Mouse (Mus musculus): Measurements from ENCODE around the gene Ttc7b. TPM values are rescaled to one million over a fixed set of nuclear protein-coding genes. Genes with fewer than 3 reads are reported as not detected.

The Ttc7b gene
- total RNA-seq, 2 experiments from 2014 or later = 14.9 to 28.9 TPM

DNA sequence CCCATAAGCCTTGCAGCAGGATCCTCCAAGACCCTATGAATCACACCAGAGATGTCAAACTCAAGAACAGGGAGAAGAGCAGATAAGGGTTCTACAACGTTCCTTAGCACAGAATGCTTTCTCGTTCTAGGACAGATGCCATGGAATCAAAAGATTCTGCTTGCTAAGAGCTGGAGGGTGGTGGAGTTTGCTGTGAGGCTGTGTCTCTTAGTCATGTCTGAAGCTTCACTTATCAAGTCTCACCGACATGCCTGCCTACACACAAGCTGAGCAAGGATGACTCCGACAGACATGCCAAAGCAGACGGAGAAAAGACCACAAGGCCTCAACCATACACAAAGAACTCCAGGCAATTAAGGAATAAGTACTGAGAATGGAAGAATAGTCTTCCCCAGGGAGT is 27.4 kb downstream of the Ttc7b start:
- no peak for ATAC-seq (replicated peaks; ENCODE audit: poor library complexity, severe bottlenecking)

DNA sequence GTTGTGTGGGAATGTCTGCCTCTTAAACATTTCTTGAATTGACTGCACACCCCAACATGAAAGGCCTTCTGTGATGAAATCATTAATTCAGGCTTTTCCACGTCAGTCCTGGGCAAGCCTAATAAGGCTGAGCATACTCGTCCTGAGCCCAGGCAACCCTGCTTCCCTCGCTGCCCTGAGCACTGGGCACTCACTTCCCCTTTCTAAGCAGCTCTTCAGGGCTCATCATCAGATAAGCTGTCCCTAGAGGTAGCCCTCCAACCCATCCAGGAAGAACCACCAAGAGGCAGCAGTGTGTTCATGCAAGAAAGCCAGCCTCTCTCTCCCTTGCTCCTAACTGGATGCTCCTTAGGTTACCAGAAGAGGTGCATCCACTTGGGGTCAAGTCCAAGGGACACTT is 27.9 kb downstream of the Ttc7b start:
- peak; percentile 93 for ATAC-seq (replicated peaks; ENCODE audit: poor library complexity, severe bottlenecking)

DNA sequence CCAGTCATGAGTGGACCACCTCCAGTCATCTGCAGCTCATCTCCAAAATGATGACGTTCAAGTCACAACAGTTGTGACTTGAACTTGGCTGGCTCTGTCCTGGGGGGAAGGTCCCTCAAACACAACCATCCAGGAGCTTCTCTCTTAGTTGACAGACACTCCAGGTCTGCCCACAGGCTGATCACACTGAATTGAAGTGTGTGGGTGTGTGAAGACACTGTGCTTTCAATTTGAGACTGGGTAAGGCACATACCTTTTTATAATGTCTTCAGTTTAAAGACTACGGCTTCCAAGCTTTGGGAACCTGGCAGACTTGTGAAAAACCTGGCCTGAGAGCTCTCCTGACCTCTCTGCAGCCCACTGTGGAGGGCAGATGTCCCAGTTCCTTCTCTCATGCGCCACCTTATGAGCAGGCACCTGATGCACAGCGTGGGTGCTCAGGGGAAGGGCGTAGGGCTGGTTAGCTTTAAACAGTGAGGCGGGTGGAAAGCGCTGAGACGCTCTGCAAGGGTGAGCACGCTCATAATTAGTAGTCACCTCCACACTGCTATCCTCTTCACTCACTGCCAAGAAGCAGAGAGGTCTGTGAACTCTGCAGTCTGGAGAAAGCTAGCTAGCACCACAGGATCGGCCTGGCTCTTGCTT is 28.5 kb downstream of the Ttc7b start:
- ATAC-seq (replicated peaks; ENCODE audit: poor library complexity, severe bottlenecking) = no peak

DNA sequence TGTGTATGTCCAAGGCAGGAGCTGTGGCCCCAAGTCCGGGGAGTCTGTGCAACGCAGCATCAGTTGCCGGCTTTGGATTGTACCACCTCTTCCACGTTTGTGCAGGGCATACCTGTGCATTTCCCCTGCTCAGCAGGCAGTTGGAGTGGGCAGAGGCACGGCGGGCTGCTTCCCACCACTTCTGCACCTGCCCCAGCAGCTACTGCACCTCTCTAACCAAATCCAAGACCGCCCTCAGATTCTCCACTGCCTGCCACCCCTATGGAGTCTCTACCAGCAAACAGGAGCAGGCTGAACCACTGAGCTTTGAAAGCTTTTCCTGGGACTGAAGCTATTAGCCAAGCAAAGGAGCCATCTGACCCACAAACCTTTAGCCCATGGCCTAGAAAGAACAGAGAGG is 30.8 kb downstream of the Ttc7b start:
- ATAC-seq (replicated peaks; ENCODE audit: poor library complexity, severe bottlenecking) = no peak

DNA sequence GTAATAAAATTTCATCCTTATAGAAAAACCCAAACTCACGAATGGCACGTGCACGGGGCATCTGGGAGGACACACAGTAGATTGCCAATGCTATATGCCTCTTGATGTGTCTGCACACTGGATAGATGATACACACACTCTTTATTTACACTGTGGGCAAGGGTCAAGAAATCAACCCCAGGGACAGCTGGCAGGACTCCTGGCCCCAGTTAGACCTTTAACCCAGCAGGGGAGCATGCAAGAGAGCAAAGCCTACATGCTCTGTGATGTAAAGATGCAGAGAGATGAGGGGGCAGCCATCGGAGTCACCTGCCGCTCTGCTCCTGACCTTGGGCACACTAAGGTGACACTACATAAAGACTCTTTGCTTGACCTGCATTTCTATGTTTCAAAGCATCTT is 32.3 kb downstream of the Ttc7b start:
- ATAC-seq (replicated peaks; ENCODE audit: poor library complexity, severe bottlenecking) = no peak

DNA sequence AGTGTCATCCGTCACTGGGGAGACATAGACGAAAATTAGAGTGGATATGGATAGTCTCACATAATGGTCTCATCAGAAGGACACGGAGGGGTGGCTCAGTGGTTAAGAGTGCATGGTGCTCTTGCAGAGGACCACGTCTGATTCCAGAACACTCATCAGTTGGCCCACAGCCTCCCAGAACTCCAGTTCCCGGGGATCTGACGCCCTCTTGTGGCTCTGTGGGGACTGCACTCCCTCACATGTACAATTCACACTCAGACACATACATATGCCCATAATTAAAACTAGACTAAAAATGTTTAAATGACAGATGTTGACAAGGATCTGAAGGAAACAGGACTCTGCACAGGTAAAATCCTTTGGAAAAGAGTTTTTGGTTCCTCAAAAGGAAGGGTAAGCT is 34.4 kb downstream of the Ttc7b start:
- 0 out of 2 replicates have a peak, but pooled peaks have one; percentile 22 for ATAC-seq (replicated peaks; ENCODE audit: poor library complexity, severe bottlenecking)

DNA sequence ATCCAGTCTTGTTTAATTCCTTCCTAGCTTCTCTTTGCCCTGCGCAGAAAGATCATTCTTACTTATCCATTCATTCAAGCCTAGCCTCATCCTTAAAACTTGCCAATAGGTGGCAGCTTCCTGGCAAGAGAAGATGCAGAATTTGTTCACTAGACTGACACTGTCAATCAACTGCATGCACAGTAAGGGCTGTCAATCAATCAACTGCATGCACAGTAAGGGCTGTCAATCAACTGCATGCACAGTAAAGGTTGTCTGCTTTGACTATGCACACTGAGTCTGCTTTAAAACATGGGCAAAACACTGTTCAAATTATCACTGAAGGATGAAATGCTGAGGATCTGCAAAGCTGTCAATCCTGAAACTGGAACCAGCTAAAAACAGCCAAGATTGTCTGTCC is 37.6 kb downstream of the Ttc7b start:
- ATAC-seq (replicated peaks; ENCODE audit: poor library complexity, severe bottlenecking) = no peak

DNA sequence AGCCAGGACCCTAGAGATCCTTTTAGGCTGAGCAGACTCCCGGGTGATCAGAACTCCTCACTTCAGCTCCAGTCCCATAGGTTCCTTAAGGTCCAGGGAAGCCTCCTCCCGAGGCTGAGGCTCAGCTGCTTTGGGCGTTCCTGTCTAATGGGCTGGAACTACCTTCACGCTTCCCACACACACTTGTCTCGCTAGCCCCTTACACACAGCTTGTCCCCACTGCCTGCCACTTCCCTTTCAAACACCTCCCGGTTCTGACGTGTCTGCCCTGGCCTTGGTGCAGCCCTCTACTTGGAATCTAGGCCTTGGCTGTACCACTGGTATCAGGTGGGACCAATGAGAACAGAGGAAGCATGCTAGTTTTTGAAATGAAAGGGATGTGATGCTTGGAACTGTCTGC is 38.4 kb downstream of the Ttc7b start:
- no peak for ATAC-seq (replicated peaks; ENCODE audit: poor library complexity, severe bottlenecking)

DNA sequence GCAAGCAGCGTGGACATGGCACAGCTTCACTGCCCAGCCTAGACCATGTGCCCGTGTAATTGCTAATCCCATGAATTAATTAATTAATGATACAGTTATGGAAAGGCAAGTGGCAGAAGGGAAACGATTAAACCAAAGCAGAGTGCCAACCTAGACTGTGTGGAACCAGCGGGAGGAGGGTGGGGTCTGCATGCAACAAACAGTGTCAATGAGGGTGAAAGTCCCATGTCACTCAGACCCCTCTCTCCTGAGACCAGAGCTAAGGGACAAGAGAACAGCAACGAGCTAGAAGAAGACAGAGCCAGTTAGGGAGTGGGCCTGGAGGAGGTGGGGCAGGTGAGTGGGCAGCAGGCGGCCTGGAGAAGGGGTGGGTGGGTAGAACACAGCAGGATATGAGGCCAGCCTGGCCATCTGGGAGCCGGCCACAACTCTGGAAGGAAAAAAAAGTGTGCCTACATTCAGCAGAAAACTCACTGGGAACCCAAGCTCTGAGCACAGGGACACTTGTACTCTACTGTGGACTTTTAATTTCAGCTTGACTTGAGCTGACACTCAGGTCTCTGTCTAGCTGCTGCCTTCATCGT is 39.1 kb downstream of the Ttc7b start:
- ATAC-seq (replicated peaks; ENCODE audit: poor library complexity, severe bottlenecking) = no peak

DNA sequence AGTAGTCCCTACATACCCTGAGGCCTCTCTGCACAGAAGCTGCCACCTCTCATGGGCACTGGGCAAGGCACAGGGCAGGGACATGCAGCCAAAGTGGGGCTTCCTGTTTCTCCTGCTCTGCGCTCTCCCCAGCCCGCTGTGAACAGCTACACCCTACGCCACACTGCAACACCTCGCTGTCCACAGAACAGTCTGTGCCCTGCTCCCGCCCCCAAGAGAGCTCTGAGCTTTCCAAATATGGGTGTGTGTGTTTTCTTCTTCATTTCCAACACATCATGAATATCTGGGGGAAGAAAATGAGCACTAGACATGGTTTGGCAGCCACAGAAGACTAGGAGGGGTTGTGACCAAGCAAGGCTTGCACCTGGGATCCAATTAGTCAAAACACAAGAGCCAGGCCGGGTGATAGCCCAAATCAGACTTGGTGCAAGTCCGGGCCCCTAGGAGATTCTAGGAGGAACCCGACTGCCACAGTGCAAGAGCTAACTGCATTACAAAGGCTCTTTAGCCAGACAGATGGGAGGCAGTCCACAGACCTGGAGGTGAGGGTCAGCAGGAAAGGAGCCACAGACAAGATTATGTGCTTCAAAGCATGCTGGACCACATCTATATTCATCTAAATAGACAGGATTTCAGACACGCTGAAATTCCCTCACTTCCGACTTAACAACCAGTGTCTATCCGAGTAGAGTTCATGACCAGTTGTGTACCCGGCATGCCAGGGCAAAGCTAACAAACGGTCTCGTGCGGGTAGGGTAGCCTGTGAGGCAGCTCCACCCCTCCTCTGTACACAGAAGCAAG is 39.8 kb downstream of the Ttc7b start:
- ATAC-seq (replicated peaks; ENCODE audit: poor library complexity, severe bottlenecking) = peak; percentile 49; the same call in 1 of the 2 replicates

DNA sequence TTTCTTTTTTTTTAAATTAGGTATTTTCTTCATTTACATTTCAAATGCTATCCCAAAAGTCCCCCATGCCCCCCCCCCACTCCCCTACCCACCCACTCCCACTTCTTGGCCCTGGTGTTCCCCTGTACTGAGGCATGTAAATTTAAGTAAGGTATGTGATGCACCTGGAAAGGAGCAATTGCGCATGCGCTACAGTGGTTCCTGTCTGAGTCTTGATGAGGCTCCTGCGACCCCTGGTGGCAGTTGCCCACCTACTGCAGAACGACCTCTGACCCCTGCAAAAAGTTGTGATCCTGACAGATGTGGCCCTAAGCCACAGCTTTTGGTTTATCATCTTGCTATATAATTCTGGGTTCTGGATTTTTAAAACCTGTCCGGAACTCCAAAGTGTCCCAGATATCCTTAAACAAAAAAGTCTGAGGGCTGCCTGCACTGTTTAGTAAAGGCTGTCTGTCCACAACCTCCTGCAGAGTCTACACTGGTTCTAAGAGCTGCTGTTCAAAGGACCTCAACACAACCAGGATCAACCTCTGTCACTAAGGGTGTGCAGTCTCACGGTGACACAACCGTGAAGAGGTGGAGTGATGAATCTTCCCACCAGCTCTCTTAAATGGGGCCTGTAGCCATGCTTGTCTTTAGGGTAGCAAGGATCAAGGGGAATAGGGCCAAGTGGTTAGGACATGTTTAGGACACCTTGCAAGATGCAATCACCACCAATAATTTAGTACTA is 40.6 kb downstream of the Ttc7b start:
- peak; percentile 68 for ATAC-seq (replicated peaks; ENCODE audit: poor library complexity, severe bottlenecking)

DNA sequence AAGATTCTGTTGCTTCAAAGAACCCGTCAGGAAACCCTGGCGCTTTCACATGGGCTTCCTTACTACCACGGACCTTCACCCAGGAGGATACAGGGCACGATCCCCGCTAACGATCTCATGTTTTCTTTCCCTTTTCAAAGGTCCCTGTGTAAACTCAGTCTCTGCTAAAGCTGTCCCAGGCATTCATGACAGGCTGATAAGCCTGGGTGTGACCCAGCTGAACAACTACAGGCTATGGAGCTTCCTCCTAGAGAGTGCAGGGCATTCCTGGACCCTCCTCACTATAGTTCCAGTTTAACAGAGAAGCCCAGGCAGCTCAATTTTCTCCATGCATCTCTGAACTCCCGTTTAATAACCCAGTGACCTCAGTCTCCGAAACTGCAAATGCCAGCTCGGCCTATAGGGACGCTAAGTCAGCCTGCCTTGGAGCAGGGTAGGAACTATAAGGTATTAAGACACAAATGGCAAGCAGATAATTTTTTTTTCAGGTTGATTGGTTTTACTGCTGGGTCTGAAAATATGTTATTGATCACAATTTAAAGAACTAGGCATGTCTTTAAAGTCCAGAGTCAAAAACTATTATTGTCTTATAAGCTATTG is 41.3 kb downstream of the Ttc7b start:
- ATAC-seq (replicated peaks; ENCODE audit: poor library complexity, severe bottlenecking) = no peak

DNA sequence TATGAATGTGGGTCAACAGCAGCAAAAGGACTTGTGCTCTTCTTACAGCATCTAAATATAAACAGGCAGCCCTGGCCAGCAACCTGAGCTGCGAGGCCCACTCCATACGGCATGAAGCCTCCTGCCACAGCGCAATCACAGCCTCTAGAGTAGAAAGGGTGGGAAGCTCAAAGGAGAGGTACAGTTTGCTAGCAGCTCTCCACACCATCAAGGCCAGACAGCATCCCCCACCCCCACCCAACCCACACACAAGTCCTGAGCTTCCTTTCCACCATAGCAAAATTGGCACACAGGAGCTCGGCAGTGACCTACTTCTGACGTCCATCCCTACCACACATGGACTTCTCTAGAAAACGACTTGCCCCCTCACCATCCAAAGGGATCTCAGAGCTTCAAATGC is 42.0 kb downstream of the Ttc7b start:
- ATAC-seq (replicated peaks; ENCODE audit: poor library complexity, severe bottlenecking) = no peak

DNA sequence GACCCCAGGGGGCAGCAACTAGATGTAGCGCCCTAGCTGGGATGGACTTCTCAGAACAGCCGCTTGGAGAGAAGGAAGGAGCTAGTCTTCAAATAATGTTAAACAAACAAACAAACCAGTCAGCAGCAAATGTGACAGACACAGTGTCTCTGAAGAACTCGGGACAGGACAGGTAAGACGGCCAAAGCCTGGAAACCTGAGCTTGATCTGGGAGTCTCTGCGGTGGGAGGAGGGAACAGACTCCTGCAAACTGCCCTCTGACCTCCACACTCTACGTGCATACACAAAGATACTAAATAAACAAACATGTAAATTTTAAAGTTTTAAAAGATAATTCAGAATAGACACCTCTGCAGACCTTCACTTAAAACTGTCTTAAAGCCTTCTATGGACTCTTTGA is 42.5 kb downstream of the Ttc7b start:
- ATAC-seq (replicated peaks; ENCODE audit: poor library complexity, severe bottlenecking) = no peak

DNA sequence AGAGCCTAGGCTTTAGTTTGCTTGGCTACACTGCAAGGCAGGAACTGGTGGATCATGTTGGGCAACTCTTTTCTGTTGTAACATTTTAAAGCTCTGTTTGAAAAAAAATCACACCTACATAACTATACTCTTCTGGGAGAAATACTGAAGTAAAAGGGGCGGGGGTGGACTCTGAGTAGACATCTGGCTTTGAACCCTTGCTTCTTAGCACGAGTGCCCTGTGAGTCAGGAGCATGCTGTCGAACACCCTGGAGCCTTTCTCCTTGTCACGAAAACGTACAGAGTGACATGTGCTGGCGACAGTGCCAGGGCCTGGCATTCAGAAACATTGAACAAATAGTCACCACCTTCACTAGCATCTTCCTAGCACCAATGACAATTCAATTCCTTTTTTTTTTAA is 43.2 kb downstream of the Ttc7b start:
- peak; percentile 31; the same call in 1 of the 2 replicates for ATAC-seq (replicated peaks; ENCODE audit: poor library complexity, severe bottlenecking)

DNA sequence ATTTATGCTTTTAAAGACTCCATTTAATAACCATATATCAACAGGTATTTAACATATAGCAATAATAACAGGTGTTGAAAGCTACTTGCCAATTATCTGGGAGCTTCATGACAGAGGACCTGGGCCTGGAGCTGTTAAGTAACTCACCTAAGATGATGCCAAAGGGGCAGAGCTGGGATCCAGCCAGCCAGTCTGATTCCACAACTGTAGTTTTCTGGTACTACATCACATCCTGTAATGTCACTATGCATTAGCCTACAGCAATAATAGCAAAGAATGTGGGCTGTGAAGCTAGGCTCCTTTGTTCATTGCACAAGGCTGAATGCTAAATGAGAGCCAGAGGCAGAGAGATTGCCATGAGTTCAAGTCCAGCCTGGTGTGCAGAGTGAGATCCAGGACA is 44.3 kb downstream of the Ttc7b start:
- ATAC-seq (replicated peaks; ENCODE audit: poor library complexity, severe bottlenecking) = no peak

DNA sequence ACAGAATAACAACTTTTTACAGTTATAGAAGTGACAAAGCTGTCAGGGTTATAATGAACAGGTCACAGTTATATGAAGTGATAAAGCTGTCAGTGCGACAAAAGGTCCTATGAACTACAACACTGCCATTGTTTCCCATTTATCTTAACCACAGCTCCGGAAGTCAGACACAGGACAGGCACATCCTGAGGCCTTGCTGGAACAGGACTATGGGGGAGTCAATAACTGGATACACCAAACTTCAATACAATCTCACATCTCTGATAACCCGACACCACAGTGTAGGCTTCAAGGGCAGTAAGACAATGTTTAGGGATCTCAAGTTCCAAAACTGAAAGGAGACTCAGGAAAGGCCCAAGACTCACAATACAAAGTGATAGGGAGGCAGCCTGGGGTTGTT is 45.1 kb downstream of the Ttc7b start:
- no peak; the same call in 1 of the 2 replicates for ATAC-seq (replicated peaks; ENCODE audit: poor library complexity, severe bottlenecking)

DNA sequence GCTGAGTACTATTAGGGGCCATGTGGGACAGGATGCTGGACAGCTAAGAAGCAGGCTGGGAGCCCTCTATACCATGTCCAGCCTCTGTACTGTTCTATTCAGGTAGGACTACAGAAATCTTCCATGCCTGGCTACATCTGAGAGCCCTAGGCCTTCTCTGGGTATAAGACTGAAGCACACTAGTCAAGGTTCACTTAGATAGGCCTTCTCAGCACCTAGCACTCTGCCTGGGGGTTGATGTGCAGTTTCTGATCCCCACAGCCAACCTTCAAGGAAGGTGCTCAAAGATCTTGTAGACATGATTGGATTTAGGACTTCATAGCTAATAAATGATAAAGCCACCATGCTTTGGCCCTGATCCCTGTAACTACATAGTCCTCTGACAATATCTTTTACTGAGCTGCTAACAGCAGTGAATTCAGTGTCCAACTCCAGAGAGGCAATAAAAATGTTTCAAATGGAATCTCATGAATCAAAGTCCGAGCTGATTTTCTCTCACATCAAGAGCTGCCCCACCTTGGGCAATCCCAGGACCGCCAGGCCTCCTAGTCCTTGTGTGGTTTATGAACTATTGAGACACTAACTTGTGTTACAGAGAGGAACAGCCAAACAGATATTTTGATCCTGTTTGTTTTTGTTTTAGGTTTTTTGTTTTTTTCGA is 45.8 kb downstream of the Ttc7b start:
- ATAC-seq (replicated peaks; ENCODE audit: poor library complexity, severe bottlenecking) = no peak

DNA sequence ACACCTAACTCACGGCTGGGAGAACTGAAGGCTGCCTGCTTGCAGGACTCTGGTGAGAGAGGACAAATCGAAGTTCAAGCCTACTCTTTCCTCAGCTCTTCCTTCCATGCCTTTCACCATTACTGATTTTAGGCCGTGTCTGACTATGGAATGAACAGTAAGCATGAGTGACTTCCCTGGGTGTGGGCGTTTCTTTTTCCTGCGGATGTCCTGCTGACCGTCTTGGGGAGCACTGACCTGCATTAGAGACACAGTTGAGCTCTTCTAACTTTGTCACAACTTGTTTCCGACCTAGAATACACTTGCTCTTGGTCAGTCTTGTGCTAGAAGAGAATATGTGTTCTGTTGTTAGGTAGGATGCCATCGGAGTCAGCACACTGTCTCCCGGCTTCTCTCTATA is 50.3 kb downstream of the Ttc7b start:
- no peak for ATAC-seq (replicated peaks; ENCODE audit: poor library complexity, severe bottlenecking)
